Mouse (Mus musculus) frontal cortex, postnatal 36 days (tissue): ENCODE results near the gene Nomo1.

Experiments used
- DNase-seq, 2 experiments: peaks; one replicate each; pipeline ENCODE4 v3.0.0; 2022; ENCODE audit warnings: low spot score in 2 of 2

Nomo1 gene

GRCm38 (mm10) chr7:46045882-46046281, 12.4 kb downstream of the Nomo1 start:
- no peak for DNase-seq

DNA sequence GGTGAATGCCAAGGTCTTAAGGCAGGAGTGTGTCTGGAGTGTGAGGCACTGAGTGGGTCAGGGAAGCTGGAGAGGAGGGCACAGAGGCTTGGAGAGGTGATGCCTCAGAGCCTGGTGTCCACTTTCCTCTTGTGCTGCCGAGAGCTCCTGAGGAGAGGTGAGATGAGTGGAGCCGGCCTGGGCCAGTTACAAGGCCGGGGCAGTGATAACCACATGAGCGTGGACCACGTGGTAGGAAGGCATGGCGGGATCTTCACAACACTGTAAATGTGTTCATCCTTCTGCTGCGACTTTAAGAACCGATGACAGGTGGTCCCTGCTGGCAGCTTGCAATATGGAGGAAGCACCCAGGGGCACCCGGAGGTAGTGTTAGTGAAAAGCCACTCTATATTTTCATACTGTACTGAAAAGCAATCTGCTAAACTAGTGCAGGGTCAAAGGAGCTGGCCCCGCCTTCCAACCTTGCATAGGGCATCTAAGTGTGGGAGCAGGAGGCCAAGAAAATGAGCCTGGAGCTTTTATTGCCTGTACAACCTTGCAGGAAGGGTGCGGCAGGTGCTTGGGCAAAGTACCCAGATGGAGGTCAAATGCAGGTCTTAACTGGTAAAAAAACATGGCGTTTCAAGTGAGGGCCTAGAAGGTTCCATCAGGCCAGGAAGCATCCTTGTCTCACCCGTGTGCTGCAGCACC, 14.5 kb downstream of the Nomo1 start:
- no peak for DNase-seq

DNA sequence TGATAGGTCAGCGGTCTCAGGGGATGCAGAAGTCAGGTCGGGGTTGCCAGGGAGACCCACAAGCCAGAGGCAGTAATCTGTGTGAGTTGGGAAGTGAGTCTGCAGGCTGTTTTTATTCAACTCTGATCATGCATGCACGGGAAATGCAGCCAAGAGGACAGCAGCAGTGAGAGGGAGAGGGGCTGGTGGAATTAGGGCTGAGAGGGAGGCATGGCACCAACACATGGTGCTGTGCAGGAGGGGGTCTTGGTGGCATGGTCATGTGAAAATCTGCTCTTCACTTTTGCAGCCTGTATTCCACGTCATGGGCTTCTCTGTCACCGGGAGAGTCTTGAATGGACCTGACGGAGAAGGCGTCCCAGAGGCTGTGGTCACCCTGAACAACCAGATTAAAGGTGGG, 16.5 kb downstream of the Nomo1 start:
- DNase-seq, result no peak

DNA sequence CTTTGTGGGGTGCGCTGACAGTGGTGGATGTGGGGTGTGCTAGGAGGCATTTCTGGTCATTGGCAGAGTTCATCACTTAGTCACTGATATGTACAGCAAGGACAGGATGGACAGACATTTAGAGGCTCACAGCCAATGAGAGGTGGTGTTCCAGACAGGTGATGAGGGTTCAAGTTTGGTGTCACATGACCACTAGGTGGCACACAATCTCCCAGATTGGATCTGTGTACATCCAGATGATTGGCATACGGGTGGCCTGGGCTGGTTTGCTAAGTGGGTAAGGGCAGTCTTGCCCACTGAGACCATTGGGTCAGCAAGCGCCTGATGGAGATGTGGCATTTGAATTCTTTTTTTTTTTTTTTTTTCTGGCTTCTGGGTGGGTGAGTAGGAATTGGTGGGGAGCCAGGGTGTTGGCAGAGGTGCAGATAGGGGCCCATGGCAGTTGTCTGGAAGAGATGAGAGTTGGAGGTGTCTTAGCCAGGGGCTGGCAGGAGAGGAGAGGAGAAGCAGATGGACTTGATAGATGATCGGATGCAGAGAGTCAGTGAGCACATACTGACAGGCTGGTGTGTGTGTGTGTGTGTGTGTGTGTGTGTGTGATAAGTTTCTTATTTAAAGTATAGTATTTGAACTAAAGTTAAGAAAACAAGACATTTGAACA, 18.8 kb downstream of the Nomo1 start:
- no peak for DNase-seq

DNA sequence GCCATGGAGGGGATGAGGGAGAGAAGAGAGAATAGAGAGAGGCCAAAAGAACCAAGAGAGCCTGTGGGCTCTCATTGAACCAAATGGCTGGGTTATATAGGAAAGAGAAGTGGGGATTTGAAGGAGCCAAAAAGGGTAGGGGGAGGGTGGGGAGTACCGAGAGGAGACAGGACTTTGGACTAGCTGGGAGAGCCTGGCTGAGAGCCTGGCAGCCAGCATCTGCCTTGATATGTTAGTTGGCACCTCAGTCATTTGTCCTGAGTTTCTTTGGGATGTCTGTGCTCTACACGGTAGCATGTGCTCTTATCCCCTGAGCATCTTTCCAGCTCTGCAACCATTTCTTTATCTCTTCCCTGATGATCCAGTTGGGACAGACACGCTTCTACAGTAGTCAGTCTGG, 20.1 kb downstream of the Nomo1 start:
- no peak for DNase-seq

DNA sequence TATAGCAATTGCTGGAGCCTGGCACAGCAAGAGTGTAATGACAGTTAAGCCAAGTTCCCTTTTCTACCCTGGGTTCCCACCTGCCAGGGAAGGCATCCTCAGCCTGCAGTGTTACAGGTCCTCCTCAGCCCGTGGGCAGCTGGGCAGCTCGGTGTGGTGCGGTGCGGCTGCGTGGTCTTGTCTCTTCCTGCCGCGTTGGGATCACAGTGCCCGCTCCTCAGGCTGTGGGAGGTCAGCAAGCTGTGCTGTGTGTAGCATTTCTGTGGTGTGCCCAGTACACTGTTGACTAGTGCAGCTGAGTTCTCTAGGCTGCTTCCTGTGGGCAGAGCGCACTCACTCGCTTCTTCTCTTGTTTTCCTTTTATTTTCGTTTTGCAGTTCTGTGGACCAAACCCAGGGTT, 25.4 kb downstream of the Nomo1 start:
- DNase-seq, result no peak

GRCm38 (mm10) chr7:46060688-46061087, 27.2 kb downstream of the Nomo1 start:
- DNase-seq, result no peak

- no peak for DNase-seq
Measured at GRCm38 (mm10) chr7:46061614-46062013, 28.1 kb downstream of the Nomo1 start.

- no peak for DNase-seq
Measured at GRCm38 (mm10) chr7:46063296-46063695, 29.8 kb downstream of the Nomo1 start.

GRCm38 (mm10) chr7:46068831-46069230, 35.3 kb downstream of the Nomo1 start:
- DNase-seq, result no peak

GRCm38 (mm10) chr7:46076844-46077243, 43.3 kb downstream of the Nomo1 start:
- no peak for DNase-seq

GRCm38 (mm10) chr7:46077675-46078074, 44.2 kb downstream of the Nomo1 start:
- no peak for DNase-seq

GRCm38 (mm10) chr7:46084024-46084423, 50.5 kb downstream of the Nomo1 start:
- DNase-seq, result no peak

DNA sequence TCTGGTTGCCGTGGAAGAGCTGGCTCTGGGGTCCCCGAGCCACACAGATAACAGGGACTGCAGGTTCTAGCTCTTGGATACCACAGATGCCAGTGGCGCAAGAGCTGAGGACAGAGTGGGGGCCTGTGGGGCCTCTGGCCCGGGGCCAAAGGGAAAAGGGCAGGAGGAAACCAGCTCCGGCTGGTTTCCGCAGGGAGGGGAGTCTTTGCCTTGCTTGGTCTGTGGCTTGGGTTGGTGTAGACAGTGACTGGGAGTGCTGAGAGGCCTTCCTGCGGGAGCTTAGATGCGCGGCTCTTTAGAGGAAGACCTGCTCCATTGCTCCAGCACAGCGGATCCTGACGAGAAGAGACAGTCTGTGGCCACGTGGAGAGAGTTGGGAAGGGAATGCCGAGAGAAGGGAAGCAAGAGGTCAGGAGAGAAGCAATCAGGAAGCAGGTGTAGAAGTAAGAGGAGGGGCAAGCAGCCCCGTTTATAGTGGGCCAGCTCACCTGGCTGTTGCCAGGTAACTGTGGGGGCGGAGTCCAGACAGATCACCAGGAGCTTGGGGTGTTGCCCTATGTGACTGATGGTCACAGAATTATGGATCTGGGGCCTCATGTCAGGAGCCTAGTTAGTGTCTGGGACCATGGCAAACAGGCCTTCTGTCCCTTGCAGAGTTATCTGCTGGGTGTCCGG, 51.5 kb downstream of the Nomo1 start:
- DNase-seq, result no peak

- no peak for DNase-seq
Measured at GRCm38 (mm10) chr7:46086378-46086777, 52.9 kb downstream of the Nomo1 start.

DNA sequence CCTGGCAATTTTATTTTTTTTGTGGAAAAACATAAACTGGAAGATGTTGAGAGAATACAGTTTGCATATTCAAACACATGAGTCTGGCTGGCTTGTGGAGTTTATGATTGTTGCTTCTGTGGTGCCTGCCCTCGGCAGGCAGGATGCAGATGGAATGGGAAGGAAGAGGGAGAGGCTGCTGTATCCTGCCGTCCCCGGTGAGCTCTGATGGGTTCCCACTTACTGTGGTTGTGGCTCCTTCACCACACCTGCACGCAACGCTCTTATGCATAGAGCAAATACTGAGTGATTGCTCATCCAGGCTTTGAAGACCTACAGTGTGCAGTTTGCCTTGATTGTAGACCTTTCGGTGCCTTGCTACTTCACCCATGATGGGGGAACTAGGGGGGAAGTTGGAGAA, 54.7 kb downstream of the Nomo1 start:
- no peak for DNase-seq

DNA sequence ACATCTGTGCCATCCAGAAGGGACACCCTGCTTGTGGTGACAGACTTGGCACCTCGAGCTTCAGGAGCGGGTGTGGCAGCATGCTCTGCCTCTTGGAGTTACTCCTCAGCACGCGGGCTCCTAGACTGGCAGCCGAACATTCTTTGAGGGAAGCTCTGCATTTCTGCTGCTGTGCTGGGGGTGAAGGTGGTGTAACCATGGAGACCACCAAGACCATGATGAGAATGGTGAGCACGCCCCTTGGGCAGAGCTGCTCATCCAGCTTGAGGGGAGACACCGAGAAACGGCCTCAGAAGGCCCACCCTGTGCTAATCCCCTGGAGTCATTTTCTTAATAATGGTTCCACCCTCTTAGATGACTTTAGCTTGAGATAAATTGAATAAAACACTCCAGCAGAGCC, 59.3 kb downstream of the Nomo1 start:
- no peak for DNase-seq

DNA sequence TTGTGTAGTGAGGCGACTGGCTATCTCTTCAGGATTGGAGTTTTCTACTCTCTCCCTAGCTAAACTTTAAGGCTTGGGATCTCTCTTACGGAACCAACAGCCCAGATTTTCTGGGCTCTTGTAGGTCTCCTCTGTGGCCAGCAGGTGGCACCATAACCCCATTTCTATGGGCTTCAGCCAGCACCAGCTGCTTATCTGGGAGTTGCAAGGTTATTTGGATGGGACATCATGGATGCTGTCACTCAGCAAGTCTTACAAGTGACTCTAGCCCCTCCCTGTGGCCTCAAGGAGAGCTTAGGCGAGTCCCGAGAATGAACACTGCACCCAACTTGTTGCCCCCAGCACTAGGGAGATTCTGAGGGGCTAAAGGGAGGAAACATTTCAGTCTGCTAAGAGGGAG, 62.6 kb downstream of the Nomo1 start:
- peak; percentile 66 to 75 for DNase-seq

GRCm38 (mm10) chr7:46097319-46097783, 63.9 kb downstream of the Nomo1 start:
- no peak for DNase-seq

- peak; percentile 42 to 62 for DNase-seq
Measured at GRCm38 (mm10) chr7:46098221-46098918, 64.9 kb downstream of the Nomo1 start.

DNA sequence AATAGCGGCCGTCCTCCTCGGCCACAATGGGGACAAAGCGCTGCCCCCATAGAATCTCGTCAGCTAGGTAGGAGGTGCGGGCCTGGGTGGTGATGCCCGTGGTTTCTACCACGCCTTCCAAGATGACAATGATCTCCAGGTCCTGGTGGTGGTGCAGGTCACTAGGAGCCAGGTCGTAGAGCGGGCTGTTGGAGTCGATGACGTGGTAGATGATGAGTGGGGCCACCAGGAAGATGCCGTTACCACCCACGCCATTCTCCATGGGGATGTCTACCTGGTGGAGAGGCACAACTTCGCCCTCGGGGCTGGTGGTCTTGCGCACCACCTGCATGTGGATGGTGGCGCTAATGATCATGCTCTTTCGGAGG, 65.4 kb downstream of the Nomo1 start:
- no peak for DNase-seq

- peak in 1 of 2 experiments; percentile 17 for DNase-seq
Measured at GRCm38 (mm10) chr7:46099682-46100081, 66.2 kb downstream of the Nomo1 start.
